Mouse (Mus musculus): ENCODE measurements at regions not wholly inside any gene's neighbourhood (a gene's known extent, or its start where the extent isn't known, plus 50 kb on each side); places are given as distances from the start of the nearest gene placed in this dataset.

GRCm38 (mm10) chr4:8421285-8421684 is 182.4 kb upstream of the Car8 start:
- WGBS: 94% methylated on average over 6 of the region's 6 CpGs
- no peaks in the 10 kb centered on the region for H3K4me1 ChIP-seq (ENCODE audit: control insufficient read depth, insufficient read depth, low read length)
- no peak for DNase-seq
- TF ChIP-seq CTCF (IDR thresholded peaks at IDR 0.05; ENCODE audit: insufficient read depth, low read length): no peak
- TF ChIP-seq POLR2A (IDR thresholded peaks at IDR 0.05; ENCODE audit: borderline replicate concordance, extremely low read depth, low read depth, low read length): no peak
- H3K4me3 ChIP-seq (replicated peaks; ENCODE audit: extremely low read depth, low read depth, low read length): no peak overlapping the region

DNA sequence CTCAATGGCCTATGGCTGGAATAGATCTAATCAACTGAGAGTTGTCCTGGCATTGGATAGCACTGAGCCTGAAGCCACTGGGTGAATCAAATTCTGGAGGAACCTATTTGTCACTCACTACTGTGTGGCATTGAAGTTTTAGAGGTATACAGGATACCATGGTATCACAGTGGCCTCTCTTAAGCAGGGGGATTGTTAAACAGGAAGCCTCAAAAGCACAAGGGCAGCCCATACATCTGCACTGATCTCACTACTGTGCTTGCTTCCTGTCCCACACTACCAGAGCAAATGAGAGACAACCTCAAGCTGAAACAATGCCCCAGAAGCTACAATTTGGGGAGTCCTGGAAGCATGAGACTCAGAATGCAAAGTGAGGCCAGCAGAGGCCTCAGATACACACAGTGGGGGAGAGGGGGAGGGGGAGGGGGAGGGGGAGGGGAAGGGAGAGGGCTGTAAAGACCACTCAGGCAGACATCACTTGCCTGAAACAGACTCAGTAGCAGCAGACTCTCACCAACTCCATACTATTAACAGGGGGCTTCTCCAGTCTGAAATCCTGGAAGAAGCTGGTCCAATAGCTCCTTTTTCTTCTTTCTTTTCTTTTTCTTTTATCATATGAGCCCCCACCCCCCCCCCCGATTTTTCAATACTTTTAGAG is 179.7 kb upstream of the Car8 start:
- H3K4me1 ChIP-seq (ENCODE audit: control insufficient read depth, insufficient read depth, low read length): no peaks in the 10 kb centered on the region
- 21% methylated on average over 1 of the region's 1 CpGs for WGBS
- no peak for DNase-seq
- TF ChIP-seq POLR2A (IDR thresholded peaks at IDR 0.05; ENCODE audit: borderline replicate concordance, extremely low read depth, low read depth, low read length) (no peak), CTCF (IDR thresholded peaks at IDR 0.05; ENCODE audit: insufficient read depth, low read length) (no peak)
- no peak overlapping the region for H3K4me3 ChIP-seq (replicated peaks; ENCODE audit: extremely low read depth, low read depth, low read length)

- H3K4me1 ChIP-seq (ENCODE audit: control insufficient read depth, insufficient read depth, low read length): no peaks in the 10 kb centered on the region
- no peak for TF ChIP-seq CTCF (IDR thresholded peaks at IDR 0.05; ENCODE audit: insufficient read depth, low read length)
- no peak for TF ChIP-seq POLR2A (IDR thresholded peaks at IDR 0.05; ENCODE audit: borderline replicate concordance, extremely low read depth, low read depth, low read length)
- H3K4me3 ChIP-seq (replicated peaks; ENCODE audit: extremely low read depth, low read depth, low read length): no peak overlapping the region
- WGBS: 48% methylated on average over 5 of the region's 5 CpGs
- no peak for DNase-seq
Observed at GRCm38 (mm10) chr4:8417821-8418220, 179.0 kb upstream of the Car8 start.

DNA sequence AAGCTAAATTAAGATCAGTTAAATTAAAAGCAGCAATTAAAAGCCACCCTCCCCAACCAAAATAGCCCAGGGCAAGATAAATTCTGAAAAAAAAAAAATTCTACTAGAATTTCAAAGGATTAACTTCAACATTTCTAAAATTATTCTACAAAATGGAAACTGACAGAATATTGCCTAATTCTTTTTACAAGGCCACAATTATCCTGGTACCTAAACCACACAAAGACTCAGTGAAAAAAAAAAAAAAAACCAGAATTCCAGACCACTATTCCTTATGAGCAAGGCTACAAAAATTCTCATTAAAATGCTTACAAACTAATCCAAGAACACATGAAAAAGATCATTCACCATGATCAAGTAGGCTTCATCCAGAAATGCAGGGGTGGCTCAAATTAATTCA is 174.5 kb upstream of the Car8 start:
- TF ChIP-seq POLR2A (IDR thresholded peaks at IDR 0.05; ENCODE audit: borderline replicate concordance, extremely low read depth, low read depth, low read length): no peak
- Histone ChIP-seq H3K4me1 (ENCODE audit: control insufficient read depth, insufficient read depth, low read length) (no peaks in the 10 kb centered on the region), H3K4me3 (replicated peaks; ENCODE audit: extremely low read depth, low read depth, low read length) (no peak overlapping the region)
- no peak for DNase-seq

DNA sequence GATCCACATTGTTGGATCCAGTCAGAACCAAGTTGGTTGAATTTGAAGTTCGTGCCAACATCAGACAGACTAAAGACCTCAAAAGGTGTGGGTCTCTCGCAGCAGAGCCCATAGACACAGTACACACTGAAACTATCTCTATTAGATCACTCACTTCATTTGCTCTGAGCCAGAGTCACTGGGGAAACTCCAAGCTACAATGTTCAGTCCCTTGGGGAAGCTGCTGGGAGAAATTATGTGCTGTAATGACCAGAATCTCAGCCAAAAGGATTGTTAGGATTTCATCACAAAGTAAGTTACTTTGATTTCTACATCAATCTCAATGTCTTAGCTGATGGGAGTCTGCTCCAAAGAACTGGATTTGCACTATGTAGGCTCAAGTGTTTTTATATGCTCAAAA is 161.2 kb upstream of the Car8 start:
- Histone ChIP-seq H3K4me1 (ENCODE audit: control insufficient read depth, insufficient read depth, low read length) (no peaks in the 10 kb centered on the region), H3K4me3 (replicated peaks; ENCODE audit: extremely low read depth, low read depth, low read length) (no peak overlapping the region)
- 79% methylated on average over 2 of the region's 2 CpGs for WGBS
- DNase-seq: no peak
- TF ChIP-seq POLR2A (IDR thresholded peaks at IDR 0.05; ENCODE audit: borderline replicate concordance, extremely low read depth, low read depth, low read length) (no peak), CTCF (IDR thresholded peaks at IDR 0.05; ENCODE audit: insufficient read depth, low read length) (no peak)

DNA sequence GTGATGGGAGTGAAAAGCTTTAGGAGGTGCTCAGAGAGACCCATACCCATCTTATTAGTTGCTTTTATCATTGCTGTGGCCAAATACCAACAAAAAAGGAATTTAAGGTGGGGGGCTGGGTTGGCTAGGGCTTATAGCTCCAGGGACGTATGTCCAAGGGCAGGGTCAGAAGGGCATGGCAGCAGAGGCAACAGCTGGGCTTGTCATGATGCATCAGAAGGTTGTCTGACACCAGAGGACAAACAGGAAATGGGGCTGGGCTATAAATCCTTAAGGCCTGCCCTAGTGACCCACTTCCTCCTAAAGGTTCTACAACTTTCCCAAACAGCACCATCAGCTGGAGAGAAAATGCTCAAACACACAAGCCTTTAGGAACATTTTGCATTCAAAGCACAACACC is 160.6 kb upstream of the Car8 start:
- DNase-seq: no peak
- H3K4me1 ChIP-seq (ENCODE audit: control insufficient read depth, insufficient read depth, low read length): no peaks in the 10 kb centered on the region
- WGBS: 71% methylated on average over 1 of the region's 1 CpGs
- no peak overlapping the region for H3K4me3 ChIP-seq (replicated peaks; ENCODE audit: extremely low read depth, low read depth, low read length)
- TF ChIP-seq POLR2A (IDR thresholded peaks at IDR 0.05; ENCODE audit: borderline replicate concordance, extremely low read depth, low read depth, low read length) (no peak), CTCF (IDR thresholded peaks at IDR 0.05; ENCODE audit: insufficient read depth, low read length) (no peak)

DNA sequence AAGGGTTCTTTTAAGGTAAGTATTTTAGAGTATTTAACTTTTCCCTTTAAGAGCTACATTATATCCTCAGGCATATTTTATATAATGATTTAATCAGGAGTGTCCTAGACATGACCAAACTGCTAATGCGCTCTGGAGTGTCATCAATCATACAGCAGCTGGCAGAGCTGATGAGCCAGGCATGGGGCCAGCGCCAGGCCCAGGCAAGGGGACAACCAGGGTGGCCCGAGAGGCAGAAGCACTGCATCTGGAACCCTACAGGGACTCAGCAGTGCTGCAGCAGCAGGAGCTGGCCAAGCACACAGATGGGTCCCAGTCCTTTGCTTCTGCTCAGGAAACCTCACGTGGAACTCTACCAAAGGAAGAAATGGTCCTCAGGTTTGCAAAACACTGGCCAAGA is 160.1 kb upstream of the Car8 start:
- no peak for TF ChIP-seq CTCF (IDR thresholded peaks at IDR 0.05; ENCODE audit: insufficient read depth, low read length)
- TF ChIP-seq POLR2A (IDR thresholded peaks at IDR 0.05; ENCODE audit: borderline replicate concordance, extremely low read depth, low read depth, low read length): no peak
- no peak overlapping the region for H3K4me3 ChIP-seq (replicated peaks; ENCODE audit: extremely low read depth, low read depth, low read length)
- no peaks in the 10 kb centered on the region for H3K4me1 ChIP-seq (ENCODE audit: control insufficient read depth, insufficient read depth, low read length)
- no peak for DNase-seq
- 62% methylated on average over 4 of the region's 4 CpGs for whole genome bisulfite sequencing

GRCm38 (mm10) chr4:8383162-8383561 is 144.3 kb upstream of the Car8 start:
- no peak for TF ChIP-seq POLR2A (IDR thresholded peaks at IDR 0.05; ENCODE audit: borderline replicate concordance, extremely low read depth, low read depth, low read length)
- no peak for TF ChIP-seq CTCF (IDR thresholded peaks at IDR 0.05; ENCODE audit: insufficient read depth, low read length)
- H3K4me1 ChIP-seq (ENCODE audit: control insufficient read depth, insufficient read depth, low read length): peaks cover 2% of the 10 kb centered on the region; the same call in 1 of the 2 replicates
- 84% methylated on average over 11 of the region's 11 CpGs for WGBS

DNA sequence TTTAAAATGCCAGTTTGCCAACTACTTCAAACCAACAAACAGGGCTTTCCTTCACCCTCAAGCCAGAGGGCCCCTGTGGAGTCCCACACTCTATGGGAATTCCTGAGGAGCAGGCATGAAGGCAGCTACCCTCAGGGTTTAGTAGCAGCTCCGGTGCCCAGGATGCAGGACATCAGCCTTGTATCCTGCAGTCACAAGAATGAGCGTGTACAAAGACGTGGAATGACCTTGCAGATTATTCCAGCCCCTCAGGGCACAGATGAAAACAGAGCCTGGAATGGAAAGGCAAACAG is 143.2 kb upstream of the Car8 start:
- TF ChIP-seq POLR2A (IDR thresholded peaks at IDR 0.05; ENCODE audit: borderline replicate concordance, extremely low read depth, low read depth, low read length): no peak
- DNase-seq: no peak
- H3K4me1 ChIP-seq (ENCODE audit: control insufficient read depth, insufficient read depth, low read length): peaks cover 2% of the 10 kb centered on the region; the same call in 1 of the 2 replicates
- 72% methylated on average over 3 of the region's 3 CpGs for WGBS
- no peak overlapping the region for H3K4me3 ChIP-seq (replicated peaks; ENCODE audit: extremely low read depth, low read depth, low read length)

More at GRCm38 (mm10) chr4:8383162-8383561, 144.3 kb upstream of the Car8 start:
- DNase-seq: no peak
- H3K4me3 ChIP-seq (replicated peaks; ENCODE audit: extremely low read depth, low read depth, low read length): no peak overlapping the region

- 47% methylated on average over 13 of the region's 13 CpGs for WGBS
- H3K4me1 ChIP-seq (ENCODE audit: control insufficient read depth, insufficient read depth, low read length): peaks cover 2% of the 10 kb centered on the region; the same call in 1 of the 2 replicates
- no peak for TF ChIP-seq POLR2A (IDR thresholded peaks at IDR 0.05; ENCODE audit: borderline replicate concordance, extremely low read depth, low read depth, low read length)
- no peak for TF ChIP-seq CTCF (IDR thresholded peaks at IDR 0.05; ENCODE audit: insufficient read depth, low read length)
- H3K4me3 ChIP-seq (replicated peaks; ENCODE audit: extremely low read depth, low read depth, low read length): no peak overlapping the region
- no peak for DNase-seq
Observed at GRCm38 (mm10) chr4:8381408-8382124, 142.7 kb upstream of the Car8 start.

Measured in lung, adult 2 months (tissue).